Mouse (Mus musculus) T-cell, adult 2 months (primary cell): ENCODE data around the gene Ttc41.

Source experiments
- DNase-seq: peaks from one replicate; pipeline ENCODE4 v3.0.0; 2022; ENCODE audit warnings: low spot score

Gene Ttc41

GRCm38 (mm10) chr10:86755816-86756502, 50.3 kb downstream of the Ttc41 start:
- DNase-seq: no peak

GRCm38 (mm10) chr10:86757724-86758123, 52.1 kb downstream of the Ttc41 start:
- DNase-seq: no peak

DNA sequence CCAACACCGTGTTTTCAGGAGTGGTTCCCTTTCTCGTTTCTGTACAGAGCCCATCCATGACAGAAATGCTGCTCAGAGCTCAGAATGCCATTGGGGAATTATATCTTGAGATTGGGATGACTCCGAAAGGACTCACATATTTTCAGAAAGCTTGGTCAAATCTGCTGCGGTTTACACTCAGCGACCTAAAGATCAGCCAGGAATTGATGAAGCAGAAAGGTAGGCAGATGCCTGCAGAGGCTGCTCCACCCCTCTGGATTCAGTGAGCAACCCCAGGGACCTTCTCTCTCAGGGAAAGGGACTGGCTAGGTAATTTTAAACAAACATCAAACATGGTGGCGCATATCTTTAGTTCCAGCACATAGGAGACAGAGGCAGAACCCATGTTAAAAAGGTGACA, 52.6 kb downstream of the Ttc41 start:
- no peak for DNase-seq

GRCm38 (mm10) chr10:86761236-86761635, 55.6 kb downstream of the Ttc41 start:
- no peak for DNase-seq

DNA sequence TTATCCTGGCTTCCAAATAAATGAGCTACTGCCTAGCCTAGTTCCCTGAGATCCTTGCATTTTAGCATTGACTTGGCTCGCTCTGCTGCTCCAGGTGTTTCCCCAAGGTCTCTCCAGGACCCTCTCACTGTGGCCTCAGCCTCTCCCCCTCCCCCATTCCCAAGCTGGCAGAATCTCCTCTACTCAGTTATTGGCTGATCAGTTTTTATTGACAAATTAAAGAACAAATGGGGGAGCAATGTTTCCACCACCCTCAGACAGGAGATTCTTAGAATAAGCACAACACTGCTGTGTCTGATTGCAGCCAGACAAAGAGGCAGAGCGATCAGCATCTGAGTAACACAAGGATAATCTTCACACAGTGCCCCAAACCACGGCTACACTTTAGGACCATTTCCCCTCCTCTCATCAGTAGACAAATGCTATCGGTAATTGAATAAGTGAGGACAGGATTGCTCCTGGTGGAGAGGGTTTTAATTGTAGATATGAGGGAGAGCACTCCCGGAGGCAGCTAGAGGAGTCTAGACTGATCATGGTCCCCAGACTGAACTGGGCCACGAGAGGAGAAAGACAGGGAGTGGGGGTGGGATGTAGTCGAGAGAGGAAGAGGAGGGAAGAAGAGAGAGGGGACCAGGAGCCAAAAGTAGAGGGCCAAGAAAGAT, 56.2 kb downstream of the Ttc41 start:
- no peak for DNase-seq

- no peak for DNase-seq
Observed at GRCm38 (mm10) chr10:86762384-86762730, 56.7 kb downstream of the Ttc41 start.

GRCm38 (mm10) chr10:86763672-86764071, 58.1 kb downstream of the Ttc41 start, which contains the start of gene Gm49358:
Gene Gm49358, plus strand, starts transcription at chr10:86763972.
- DNase-seq: no peak

- DNase-seq: no peak
Observed at GRCm38 (mm10) chr10:86765344-86765966, 59.8 kb downstream of the Ttc41 start.

DNA sequence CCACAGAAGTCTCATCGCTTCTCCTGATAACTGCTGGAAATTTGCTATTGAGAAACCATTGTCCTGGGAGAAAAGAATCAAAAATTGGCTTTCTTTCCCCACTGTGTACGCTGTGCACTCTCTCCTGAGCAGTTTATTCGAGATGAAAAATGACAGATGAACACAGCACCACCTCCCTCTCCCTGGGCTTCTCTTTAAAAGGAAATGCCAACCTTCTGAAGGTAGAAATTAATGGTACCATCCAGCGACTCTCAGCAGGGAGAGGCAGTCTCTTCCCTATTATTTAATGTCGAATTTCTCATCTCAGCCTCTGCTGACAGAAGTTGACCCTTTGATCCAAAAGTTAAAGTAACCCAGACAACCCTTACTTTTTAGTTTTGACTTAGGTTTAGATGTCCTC, 63.6 kb downstream of the Ttc41 start:
- DNase-seq: no peak

- no peak for DNase-seq
Observed at GRCm38 (mm10) chr10:86769797-86770196, 64.2 kb downstream of the Ttc41 start.

- DNase-seq: no peak
Observed at GRCm38 (mm10) chr10:86771701-86772100, 66.1 kb downstream of the Ttc41 start.

- no peak for DNase-seq
Observed at GRCm38 (mm10) chr10:86772231-86772631, 66.6 kb downstream of the Ttc41 start.

- no peak for DNase-seq
Observed at GRCm38 (mm10) chr10:86773360-86773759, 67.7 kb downstream of the Ttc41 start.

GRCm38 (mm10) chr10:86776281-86776680, 70.7 kb downstream of the Ttc41 start:
- DNase-seq: no peak

- DNase-seq: no peak
Observed at GRCm38 (mm10) chr10:86777614-86778319, 72.2 kb downstream of the Ttc41 start.

DNA sequence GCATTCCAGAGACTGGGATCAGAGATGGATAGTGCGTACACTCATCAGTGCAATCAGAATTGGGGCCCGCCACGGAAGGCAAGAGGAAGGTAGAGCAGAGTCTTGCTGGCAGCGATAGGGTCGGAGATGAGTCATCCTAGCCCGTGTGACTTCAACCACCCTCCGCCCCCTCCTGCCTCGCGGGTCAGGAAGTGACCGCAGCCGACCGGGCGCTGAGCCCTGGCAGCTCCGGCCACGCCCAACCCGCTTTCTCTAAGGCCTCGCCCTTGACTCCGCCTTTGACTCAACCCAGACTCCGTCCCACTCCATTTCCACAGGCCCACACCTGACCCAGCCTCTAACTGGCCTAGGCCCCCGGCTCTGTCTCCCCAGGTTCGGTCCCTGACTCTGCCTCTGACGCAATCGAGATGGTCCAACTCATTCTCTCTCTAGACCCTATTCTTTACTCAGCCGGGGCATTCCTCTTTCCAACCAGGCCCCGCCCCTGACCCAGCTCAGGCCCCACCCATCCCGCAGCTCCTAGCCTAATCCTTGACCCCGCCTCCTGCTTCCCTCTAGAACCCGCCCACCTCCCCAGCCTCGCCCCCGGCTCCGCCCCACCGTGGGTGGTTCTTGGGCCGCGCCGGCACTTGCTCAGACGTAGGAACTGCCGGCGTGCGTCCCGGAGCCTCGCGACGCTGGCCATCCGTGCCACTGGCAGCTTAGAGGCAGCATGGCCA, 72.9 kb downstream of the Ttc41 start, which contains the start of gene Nt5dc3:
Gene Nt5dc3 (plus strand): TSS at position 608 of the 719 bp plus-strand sequence.
- DNase-seq: peak; percentile 93

GRCm38 (mm10) chr10:86779117-86779755, 73.6 kb downstream of the Ttc41 start:
- DNase-seq: no peak

- DNase-seq: no peak
Observed at GRCm38 (mm10) chr10:86779816-86780500, 74.3 kb downstream of the Ttc41 start.

DNA sequence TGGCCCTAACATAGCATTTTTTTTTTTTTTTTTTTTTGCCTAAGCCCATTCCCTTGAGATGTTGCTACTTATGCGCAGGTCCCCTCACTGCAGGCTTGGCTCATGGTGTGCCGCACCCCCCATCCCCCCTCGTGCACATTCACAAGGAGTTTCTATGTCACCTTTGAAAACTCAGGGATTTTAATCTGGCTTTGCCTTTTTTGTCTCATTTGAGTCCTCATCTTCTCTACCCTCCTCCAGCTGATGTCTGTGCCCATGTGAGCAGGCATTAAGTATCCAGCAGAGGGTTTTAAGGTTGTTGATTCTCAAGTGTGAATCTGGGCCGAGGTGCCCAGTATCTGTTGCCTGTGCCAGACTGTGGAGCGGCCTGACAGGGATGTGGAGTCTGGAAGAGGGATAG, 76.0 kb downstream of the Ttc41 start:
- no peak for DNase-seq

DNA sequence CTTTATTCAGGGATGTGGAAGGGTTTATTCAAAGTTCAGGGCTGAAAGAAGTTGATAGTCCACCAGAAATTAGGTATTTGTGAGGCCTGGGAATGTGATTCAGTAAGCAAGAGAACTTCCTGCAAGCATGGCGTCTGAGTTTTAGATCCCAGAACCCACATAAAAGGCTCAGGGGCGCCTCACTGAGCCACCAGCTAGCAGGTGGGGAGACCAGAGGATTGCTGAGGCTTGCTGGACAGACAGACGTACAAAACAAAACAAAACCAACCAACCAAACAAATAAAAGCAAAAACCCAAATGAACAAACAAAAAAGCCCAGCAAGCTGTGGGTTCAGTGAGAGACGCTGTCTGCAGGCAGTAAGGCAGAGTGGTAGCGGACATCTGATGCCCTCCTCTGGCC, 77.0 kb downstream of the Ttc41 start:
- DNase-seq: no peak

DNA sequence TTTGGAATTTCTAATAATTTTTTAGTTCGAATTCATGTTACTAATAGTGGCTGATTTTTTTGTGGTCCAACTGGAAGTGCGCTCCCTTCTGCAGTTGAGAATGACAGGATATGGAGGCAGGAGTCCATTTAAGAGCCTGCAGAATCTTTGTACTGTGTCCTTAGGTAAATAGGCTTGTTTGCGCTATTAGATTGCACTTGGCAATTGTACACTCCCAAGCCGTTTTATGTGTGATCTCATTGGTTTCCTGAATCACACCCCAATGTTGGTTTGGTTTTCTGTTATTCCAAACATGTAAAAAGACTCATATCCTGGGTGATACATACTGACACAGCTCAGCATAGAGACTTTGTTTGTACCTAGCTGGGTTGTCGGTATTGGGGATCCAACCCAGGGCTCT, 78.0 kb downstream of the Ttc41 start:
- DNase-seq: no peak
